Mouse (Mus musculus): ENCODE measurements around the gene Ttc21a. TPM values are rescaled to one million over a fixed set of nuclear protein-coding genes. Genes with fewer than 3 reads are reported as not detected.

Ttc21a gene
- total and polyA plus RNA-seq, 3 experiments, result 0.21 to 0.47 TPM; not detected in 1

GRCm38 (mm10) chr9:119988304-119988703 lies 50.9 kb downstream of the Ttc21a start:
- H3K27ac ChIP-seq (ENCODE audit: insufficient read depth, low read depth), result no peak overlapping the region
- in situ Hi-C loops (cut with MboI; ENCODE audit: low pct_ligation_motif_present, low pct_unique_long_range_greater_than_20kb, low sequenced_read_pairs), result no loop called here

GRCm38 (mm10) chr9:119991310-119991709 lies 53.9 kb downstream of the Ttc21a start:
- H3K27me3 ChIP-seq (replicated peaks), result no peaks in the 10 kb centered on the region
- in situ Hi-C loops (cut with MboI; ENCODE audit: low pct_ligation_motif_present, low pct_unique_long_range_greater_than_20kb, low sequenced_read_pairs) (no loop called here), dilution Hi-C loops (cut with MboI; ENCODE audit: extremely low pct_ligation_motif_present, extremely low pct_unique_long_range_greater_than_20kb, low sequenced_read_pairs) (no loop called here)
- TF ChIP-seq TCF12 (IDR thresholded peaks at IDR 0.05; ENCODE audit: low read depth, low read length), result no peak
- no peak for TF ChIP-seq CHD2 (IDR thresholded peaks at IDR 0.05; ENCODE audit: low read length)
- no peak for TF ChIP-seq SMC3 (IDR thresholded peaks at IDR 0.05; ENCODE audit: low read depth, low read length)
- no peak for TF ChIP-seq HCFC1 (IDR thresholded peaks at IDR 0.05; ENCODE audit: low read depth, low read length)
- no peak for TF ChIP-seq TBP (conservative IDR thresholded peaks at IDR 0.05; ENCODE audit: low read depth, low read length)
- no peak for TF ChIP-seq ZKSCAN1 (IDR thresholded peaks at IDR 0.05; ENCODE audit: borderline replicate concordance, low read depth, low read length)
- no peak for TF ChIP-seq JUND (conservative IDR thresholded peaks at IDR 0.05; ENCODE audit: low read depth, low read length)
- TF ChIP-seq EP300 (IDR thresholded peaks at IDR 0.05; ENCODE audit: low read length), result no peak
- TF ChIP-seq POLR2AphosphoS2 (IDR thresholded peaks at IDR 0.05; ENCODE audit: low read depth, low read length), result no peak
- no peak for TF ChIP-seq ZC3H11A (IDR thresholded peaks at IDR 0.05; ENCODE audit: low read depth, low read length)
- H3K36me3 ChIP-seq (replicated peaks in 1 of 2; ENCODE audit: control insufficient read depth in 1 of 2, insufficient read depth in 1 of 2, low read length in 1 of 2), result no peaks in the 10 kb centered on the region
- H3K4me3 ChIP-seq (replicated peaks in 1 of 3; ENCODE audit: low read depth in 2 of 3, low read length in 2 of 3, poor library complexity in 1 of 3), result no peak overlapping the region
- H3K79me2 ChIP-seq (replicated peaks; ENCODE audit: control insufficient read depth, extremely low read depth, insufficient read depth, poor library complexity, severe bottlenecking), result no peaks in the 10 kb centered on the region
- H3K9me3 ChIP-seq (replicated peaks; ENCODE audit: low read length), result no peaks in the 10 kb centered on the region
- no peak overlapping the region for H3K27ac ChIP-seq (ENCODE audit: insufficient read depth, low read depth)
- no peak for DNase-seq (ENCODE audit: extremely low read depth)
- peaks cover 20 to 42% of the 10 kb centered on the region in 2 experiments for H3K4me1 ChIP-seq (ENCODE audit: control insufficient read depth in 1 of 2, insufficient read depth in 2 of 2)
- no peak overlapping the region for H3K4me2 ChIP-seq (ENCODE audit: insufficient read depth, low read depth, poor library complexity, severe bottlenecking)
- H3K9ac ChIP-seq (ENCODE audit: insufficient read depth, low read depth), result no peak overlapping the region

More at GRCm38 (mm10) chr9:119988304-119988703, 50.9 kb downstream of the Ttc21a start:
- dilution Hi-C loops (cut with MboI; ENCODE audit: extremely low pct_ligation_motif_present, extremely low pct_unique_long_range_greater_than_20kb, low sequenced_read_pairs), result no loop called here
- H3K4me3 ChIP-seq (replicated peaks in 1 of 3; ENCODE audit: low read depth in 2 of 3, low read length in 2 of 3, poor library complexity in 1 of 3), result no peak overlapping the region
- H3K9me3 ChIP-seq (replicated peaks; ENCODE audit: low read length), result no peaks in the 10 kb centered on the region
- no peak overlapping the region for H3K9ac ChIP-seq (ENCODE audit: insufficient read depth, low read depth)
- TF ChIP-seq ZNF384 (IDR thresholded peaks at IDR 0.05; ENCODE audit: low read depth, low read length) (peak; percentile 94), SMC3 (IDR thresholded peaks at IDR 0.05; ENCODE audit: low read depth, low read length) (no peak), POLR2A (IDR thresholded peaks at IDR 0.05; ENCODE audit: low read depth, low read length) (no peak), MEF2A (IDR thresholded peaks at IDR 0.05; ENCODE audit: borderline replicate concordance, low read depth, low read length) (peak; percentile 35; the same call in 1 of the 2 replicates), HCFC1 (IDR thresholded peaks at IDR 0.05; ENCODE audit: low read depth, low read length) (no peak), TBP (conservative IDR thresholded peaks at IDR 0.05; ENCODE audit: low read depth, low read length) (no peak), BHLHE40 (IDR thresholded peaks at IDR 0.05; ENCODE audit: low read depth, low read length) (no peak; the same call in 1 of the 2 replicates), RCOR1 (conservative IDR thresholded peaks at IDR 0.05; ENCODE audit: low read depth, low read length) (no peak), CHD2 (IDR thresholded peaks at IDR 0.05; ENCODE audit: low read length) (0 out of 2 replicates have a peak, but pooled peaks have one; percentile 30), JUN (IDR thresholded peaks at IDR 0.05; ENCODE audit: insufficient read depth, low read depth, low read length) (no peak), EP300 (IDR thresholded peaks at IDR 0.05; ENCODE audit: low read length) (peak; percentile 53; the same call in 1 of the 2 replicates), NELFE (IDR thresholded peaks at IDR 0.05; ENCODE audit: low read depth, low read length) (no peak), ELF1 (IDR thresholded peaks at IDR 0.05; ENCODE audit: low read depth, low read length) (0 out of 2 replicates have a peak, but pooled peaks have one; percentile 9), USF1 (IDR thresholded peaks at IDR 0.05; ENCODE audit: low read depth, low read length) (no peak), MXI1 (IDR thresholded peaks at IDR 0.05; ENCODE audit: low read depth, low read length) (no peak), PAX5 (IDR thresholded peaks at IDR 0.05; ENCODE audit: low read length) (no peak), GABPA (IDR thresholded peaks at IDR 0.05; ENCODE audit: insufficient replicate concordance, low read depth, low read length) (no peak), CHD1 (IDR thresholded peaks at IDR 0.05; ENCODE audit: low read depth, low read length) (no peak), TCF12 (IDR thresholded peaks at IDR 0.05; ENCODE audit: low read depth, low read length) (peak; percentile 26; the same call in 1 of the 2 replicates), MAZ (IDR thresholded peaks at IDR 0.05; ENCODE audit: low read depth, low read length) (no peak), NRF1 (IDR thresholded peaks at IDR 0.05; ENCODE audit: low read depth, low read length) (peak; percentile 9; the same call in 1 of the 2 replicates), E2F4 (IDR thresholded peaks at IDR 0.05; ENCODE audit: insufficient replicate concordance, low read depth, low read length) (no peak)
- H3K27me3 ChIP-seq (replicated peaks), result peaks cover 6% of the 10 kb centered on the region
- H3K36me3 ChIP-seq (replicated peaks in 1 of 2; ENCODE audit: control insufficient read depth in 1 of 2, insufficient read depth in 1 of 2, low read length in 1 of 2), result no peaks in the 10 kb centered on the region
- H3K79me2 ChIP-seq (replicated peaks; ENCODE audit: control insufficient read depth, extremely low read depth, insufficient read depth, poor library complexity, severe bottlenecking), result no peaks in the 10 kb centered on the region
- H3K4me1 ChIP-seq (ENCODE audit: control insufficient read depth in 1 of 2, insufficient read depth in 2 of 2), result peaks cover 6 to 34% of the 10 kb centered on the region in 2 experiments
- H3K4me2 ChIP-seq (ENCODE audit: insufficient read depth, low read depth, poor library complexity, severe bottlenecking), result no peak overlapping the region; the same call in 1 of the 2 replicates
- peak; percentile 90 for DNase-seq (ENCODE audit: extremely low read depth)
